Mouse (Mus musculus) embryonic fibroblast, embryonic 13.5 days (primary cell): ENCODE measurements around the gene Glcci1. TPM values are rescaled to one million over a fixed set of nuclear protein-coding genes. Genes with fewer than 3 reads are reported as not detected.

Experiments
- H3K27ac ChIP-seq: 2 replicates; pipeline ENCODE4 v1.5.1; 2012; ENCODE audit warnings: low read length, control low read depth, inconsistent platforms; ENCODE audit not compliant: insufficient read depth
- H3K4me1 ChIP-seq: 2 replicates; pipeline ENCODE4 v1.6.1; 2011; ENCODE audit warnings: low read length; ENCODE audit not compliant: control insufficient read depth, insufficient read depth
- H3K4me3 ChIP-seq: 2 replicates; pipeline ENCODE4 v1.5.1; 2011; ENCODE audit warnings: mild to moderate bottlenecking, control low read depth, low read length; ENCODE audit not compliant: insufficient read depth
- CTCF ChIP-seq: IDR thresholded peaks from 2 replicates; pipeline ENCODE4 v1.5.1; 2011; ENCODE audit warnings: mild to moderate bottlenecking, control low read depth, low read length, moderate library complexity, borderline replicate concordance; ENCODE audit not compliant: insufficient read depth
- POLR2A ChIP-seq: IDR thresholded peaks from 2 replicates; pipeline ENCODE4 v1.6.1; 2011; ENCODE audit warnings: low read depth, mild to moderate bottlenecking, control low read depth, low read length, moderate library complexity
- polyA plus RNA-seq: library from polyadenylated mRNA; stranded (reverse); fragments of >200 nt; gene quantifications from 2 replicates; pipeline ENCODE4 v1.2.4, GENCODE M21; 2011; ENCODE audit warnings: low read depth; ENCODE audit not compliant: missing spikeins, insufficient read length

Gene Glcci1
- 1.9 and 3.9 TPM in 2 replicates for polyA plus RNA-seq

GRCm38 (mm10) chr6:8509551-8509950 is at the start of gene Glcci1:
Gene Glcci1 (plus strand): TSS chr6:8509600.
- TF ChIP-seq CTCF: no peak
- TF ChIP-seq POLR2A: no peak
- peak within 1 kb of the TSS; percentile 83 for H3K4me3 ChIP-seq
- H3K4me1 ChIP-seq: no peaks in the 10 kb centered on the region
- H3K27ac ChIP-seq: peak within 1 kb of the TSS; percentile 93

GRCm38 (mm10) chr6:8462447-8462846 is 47.0 kb upstream of the Glcci1 start:
- no peak for TF ChIP-seq CTCF
- TF ChIP-seq POLR2A: no peak
- H3K4me1 ChIP-seq: no peaks in the 10 kb centered on the region
- H3K4me3 ChIP-seq: no peak overlapping the region
- H3K27ac ChIP-seq: no peak overlapping the region

- Histone ChIP-seq H3K4me3 (no peak overlapping the region), H3K27ac (no peak overlapping the region), H3K4me1 (no peaks in the 10 kb centered on the region)
These were observed 44.0 kb upstream of the Glcci1 start for GRCm38 (mm10) chr6:8465388-8465787.

GRCm38 (mm10) chr6:8465985-8466384 is 43.4 kb upstream of the Glcci1 start:
- Histone ChIP-seq H3K4me3 (no peak overlapping the region), H3K4me1 (no peaks in the 10 kb centered on the region), H3K27ac (no peak overlapping the region)
- no peak for TF ChIP-seq POLR2A
- TF ChIP-seq CTCF: no peak

More at GRCm38 (mm10) chr6:8465388-8465787, 44.0 kb upstream of the Glcci1 start:
- TF ChIP-seq POLR2A: no peak
- TF ChIP-seq CTCF: no peak

GRCm38 (mm10) chr6:8467667-8468337 is 41.6 kb upstream of the Glcci1 start:
- no peak overlapping the region for H3K4me3 ChIP-seq
- TF ChIP-seq CTCF (no peak), POLR2A (no peak)
- no peak overlapping the region for H3K27ac ChIP-seq
- no peaks in the 10 kb centered on the region for H3K4me1 ChIP-seq

GRCm38 (mm10) chr6:8469918-8470317 is 39.5 kb upstream of the Glcci1 start:
- Histone ChIP-seq H3K27ac (no peak overlapping the region), H3K4me3 (no peak overlapping the region), H3K4me1 (no peaks in the 10 kb centered on the region)
- TF ChIP-seq CTCF: no peak
- TF ChIP-seq POLR2A: no peak

- Histone ChIP-seq H3K4me1 (no peaks in the 10 kb centered on the region), H3K27ac (no peak overlapping the region), H3K4me3 (no peak overlapping the region)
- TF ChIP-seq CTCF: no peak
- no peak for TF ChIP-seq POLR2A
These were observed 37.3 kb upstream of the Glcci1 start for GRCm38 (mm10) chr6:8472125-8472524.

- Histone ChIP-seq H3K4me1 (no peaks in the 10 kb centered on the region), H3K4me3 (no peak overlapping the region), H3K27ac (no peak overlapping the region)
- TF ChIP-seq CTCF: no peak
- TF ChIP-seq POLR2A: no peak
These were observed 36.5 kb upstream of the Glcci1 start for GRCm38 (mm10) chr6:8472915-8473314.

- TF ChIP-seq POLR2A: no peak
- TF ChIP-seq CTCF: no peak
- no peaks in the 10 kb centered on the region for H3K4me1 ChIP-seq
- H3K27ac ChIP-seq: no peak overlapping the region
- no peak overlapping the region for H3K4me3 ChIP-seq
These were observed 35.9 kb upstream of the Glcci1 start for GRCm38 (mm10) chr6:8473498-8473897.

GRCm38 (mm10) chr6:8474316-8474715 is 35.1 kb upstream of the Glcci1 start:
- H3K27ac ChIP-seq: no peak overlapping the region
- no peak overlapping the region for H3K4me3 ChIP-seq
- TF ChIP-seq CTCF (no peak), POLR2A (no peak)
- H3K4me1 ChIP-seq: no peaks in the 10 kb centered on the region

GRCm38 (mm10) chr6:8474820-8475219 is 34.6 kb upstream of the Glcci1 start:
- H3K4me1 ChIP-seq: no peaks in the 10 kb centered on the region
- no peak overlapping the region for H3K27ac ChIP-seq
- H3K4me3 ChIP-seq: no peak overlapping the region
- no peak for TF ChIP-seq CTCF
- no peak for TF ChIP-seq POLR2A
